Mouse (Mus musculus): Measurements from ENCODE around the gene Prune2.
"Not testable (repeated sequence)": the region's sequence is repeated elsewhere in the genome, so short reads cannot be mapped to it uniquely, and the experiment has no call there.

The Prune2 gene

DNA sequence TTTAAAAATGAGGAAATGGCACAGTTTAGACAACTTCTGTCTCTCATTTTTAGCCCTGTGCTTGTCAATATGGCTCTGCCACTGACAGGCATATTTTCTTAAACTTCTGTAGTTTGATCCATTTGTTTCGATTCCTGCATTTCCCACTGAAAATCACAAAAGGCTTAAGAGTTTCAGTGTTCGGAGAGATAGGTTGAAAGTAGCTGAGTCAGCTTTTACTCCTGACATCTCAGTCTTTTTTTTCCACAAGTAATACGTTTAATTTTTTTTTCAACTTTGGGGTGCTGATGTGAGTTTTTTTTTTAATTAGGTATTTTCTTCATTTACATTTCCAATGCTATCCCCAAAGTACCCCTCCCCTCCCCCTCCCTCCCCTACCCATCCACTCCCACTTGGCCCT, 174.6 kb downstream of the Prune2 start:
- no peak for DNase-seq (ENCODE audit: low spot score in 2 of 2)

DNA sequence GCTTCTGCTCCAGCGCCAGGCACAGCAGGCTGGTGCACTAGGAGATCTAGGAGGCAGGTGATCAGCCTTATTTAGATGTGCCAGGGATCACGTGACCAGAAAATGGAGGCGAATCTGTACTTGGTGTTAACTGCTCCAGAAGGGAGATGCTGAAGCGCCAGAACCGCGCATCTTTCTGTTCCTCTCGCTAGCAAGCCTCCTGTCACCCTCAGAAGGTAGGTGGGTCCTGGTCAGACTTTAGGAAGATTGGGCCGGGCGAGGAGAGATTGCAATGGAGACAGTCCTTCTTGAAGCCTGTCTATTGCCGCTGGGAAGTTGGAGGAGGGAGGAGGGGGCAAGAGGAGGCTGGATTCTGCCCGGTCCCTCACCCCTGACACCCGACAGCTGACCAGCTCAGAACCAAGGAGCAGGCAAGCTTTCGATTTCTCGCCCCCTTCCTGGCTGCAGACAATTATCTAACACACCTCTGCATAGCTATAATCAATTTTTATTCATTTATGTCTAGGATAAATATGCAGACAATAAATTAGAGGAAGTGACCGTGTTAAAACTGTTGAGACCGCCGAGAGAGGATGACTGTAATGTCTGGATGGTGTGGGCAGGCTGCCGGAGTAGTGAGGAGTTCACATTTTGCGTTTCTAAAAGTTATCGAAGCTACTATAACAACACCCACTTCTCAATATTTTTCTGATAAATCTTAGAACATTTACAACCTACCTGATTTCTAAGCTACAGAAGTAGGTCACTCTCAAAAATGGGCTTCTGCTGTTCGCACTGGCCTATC, 181.0 kb downstream of the Prune2 start:
- DNase-seq (ENCODE audit: low spot score in 2 of 2) = no peak

DNA sequence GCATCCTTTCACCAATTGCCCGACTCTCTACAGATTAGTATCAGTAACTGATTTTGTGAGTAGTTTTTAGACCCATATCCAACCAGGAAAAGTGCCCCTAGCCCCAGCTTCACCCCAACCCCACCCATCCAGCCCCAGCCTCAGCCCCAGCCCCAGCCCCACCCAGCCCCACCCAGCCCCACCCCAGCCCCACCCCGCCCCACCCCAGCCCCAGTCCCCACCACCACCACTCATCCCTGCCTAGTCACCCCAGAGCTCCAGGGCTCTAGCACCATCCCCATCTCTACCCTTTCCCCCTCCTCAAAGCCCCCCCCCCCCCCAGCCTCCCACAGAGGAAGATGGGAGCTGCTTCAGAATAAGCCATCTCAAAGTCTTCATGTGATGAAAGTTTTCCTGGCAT, 181.7 kb downstream of the Prune2 start:
- DNase-seq (ENCODE audit: low spot score in 2 of 2) = no peak

DNA sequence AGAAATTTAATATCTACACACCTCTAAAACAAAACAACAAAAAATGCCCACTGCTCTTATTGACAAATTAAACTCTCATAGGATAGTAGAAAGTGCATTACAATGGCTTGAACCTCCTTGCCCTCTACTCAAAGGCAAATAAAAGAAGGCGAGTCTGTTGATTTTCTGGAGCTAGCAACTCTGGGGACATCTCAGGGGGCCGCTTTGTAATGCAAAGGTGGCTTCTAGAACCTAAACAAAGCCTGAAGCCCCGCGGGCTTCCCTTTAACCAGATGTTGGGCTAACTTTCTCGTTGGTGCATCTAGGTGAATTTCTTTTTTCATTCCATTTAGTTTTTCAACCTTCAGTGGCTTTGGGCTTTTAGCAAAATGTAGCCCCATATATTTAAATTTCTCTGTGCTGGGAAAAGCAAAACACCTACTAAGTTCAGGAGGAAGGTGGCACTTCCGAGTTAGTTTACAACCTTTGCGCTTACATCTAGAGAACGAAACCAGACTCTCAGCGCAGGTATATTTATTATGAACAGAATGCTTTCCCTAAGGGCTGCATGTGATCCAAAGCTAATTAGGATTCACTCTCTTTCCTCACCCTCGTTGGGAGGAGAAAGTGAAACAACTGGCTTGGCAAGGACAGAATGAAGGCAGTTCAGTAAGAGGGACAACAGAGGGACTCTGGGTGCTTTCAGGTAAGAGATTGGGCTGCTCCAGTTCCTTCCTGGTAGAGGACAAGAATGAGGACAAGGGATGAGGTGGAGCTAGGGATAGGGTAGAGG, 182.4 kb downstream of the Prune2 start:
- DNase-seq (ENCODE audit: low spot score in 2 of 2) = no peak

DNA sequence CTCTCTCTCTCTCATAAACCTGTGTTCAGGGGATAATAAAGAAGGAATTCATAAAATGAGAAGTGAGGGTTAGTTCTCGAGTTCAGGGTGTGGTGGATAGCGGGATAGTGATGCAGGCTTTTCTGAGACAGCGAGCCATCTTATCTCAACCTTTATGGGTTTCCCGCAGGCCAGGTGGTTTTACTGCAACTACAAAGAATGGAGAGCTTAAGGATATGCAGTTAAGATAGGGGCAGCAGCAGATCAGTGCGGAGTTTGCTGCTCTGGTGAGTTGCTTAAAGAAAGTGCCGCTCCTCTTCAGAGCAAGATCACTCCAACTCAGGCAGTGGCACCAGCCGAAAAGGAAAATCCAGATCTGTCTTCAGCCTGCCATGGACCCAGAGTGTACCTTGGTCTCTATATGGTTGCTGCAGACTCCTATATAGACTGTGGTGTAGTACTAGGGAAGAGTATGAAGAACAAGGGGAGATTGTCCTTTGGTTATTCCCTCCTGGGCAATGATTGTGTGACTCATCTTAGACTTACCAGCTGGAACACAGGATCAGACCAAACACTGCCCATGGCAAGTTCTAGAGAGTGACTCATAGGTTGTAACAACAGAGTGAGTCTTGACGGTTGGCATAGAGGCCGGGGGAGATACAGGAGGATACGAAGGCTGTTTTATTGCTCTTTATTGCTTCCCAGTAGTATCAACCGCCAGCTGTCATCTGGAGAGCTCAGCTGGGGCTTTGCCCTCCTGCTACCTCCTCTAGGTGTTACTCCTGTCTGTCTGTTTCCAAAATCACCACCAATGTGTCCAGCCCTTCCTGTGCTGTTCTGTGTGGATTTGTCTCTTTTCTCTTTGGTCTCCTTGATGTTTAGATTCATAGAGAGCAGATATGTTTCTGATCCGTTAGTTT, 184.3 kb downstream of the Prune2 start:
- DNase-seq (ENCODE audit: low spot score in 2 of 2) = no peak

DNA sequence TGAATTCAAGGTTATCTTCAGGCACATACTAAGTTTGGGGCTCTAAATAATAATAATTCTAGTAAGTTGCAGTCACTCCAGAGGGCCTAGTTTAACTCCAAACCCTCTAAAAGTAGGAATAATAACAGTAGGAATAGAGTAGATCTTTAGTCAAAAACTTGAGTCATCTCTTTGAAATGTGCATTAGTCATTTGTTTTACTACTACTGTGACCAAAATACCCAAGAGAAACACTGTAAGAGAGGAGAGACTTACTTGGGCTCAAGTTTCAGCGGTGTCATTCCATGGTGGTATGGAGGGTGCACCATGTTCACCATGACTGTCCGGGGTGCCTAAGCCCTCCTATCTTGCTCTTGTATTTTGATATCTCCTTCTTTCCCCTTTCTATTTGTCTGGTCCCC, 187.3 kb downstream of the Prune2 start:
- DNase-seq (ENCODE audit: low spot score in 2 of 2) = no peak

DNA sequence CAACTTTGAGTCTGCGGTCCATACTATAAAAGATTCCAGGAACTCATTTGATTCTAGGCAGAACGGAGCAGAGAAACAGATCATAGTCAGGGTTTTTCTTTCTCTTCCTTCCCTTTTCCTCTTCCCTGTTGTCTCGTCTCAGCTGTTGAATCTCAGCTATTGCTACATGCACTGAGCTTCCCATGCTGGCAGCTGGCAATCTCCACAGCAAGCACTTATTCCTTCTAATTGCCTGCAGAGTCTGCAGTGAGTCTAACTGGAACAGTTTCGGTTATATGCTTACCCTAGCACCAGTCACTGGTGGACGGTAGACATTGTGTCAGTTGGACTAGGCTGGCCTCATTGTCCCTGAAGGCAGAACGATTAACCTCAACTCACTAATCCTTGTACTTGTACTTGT, 188.3 kb downstream of the Prune2 start:
- no peak for DNase-seq (ENCODE audit: low spot score in 2 of 2)

DNA sequence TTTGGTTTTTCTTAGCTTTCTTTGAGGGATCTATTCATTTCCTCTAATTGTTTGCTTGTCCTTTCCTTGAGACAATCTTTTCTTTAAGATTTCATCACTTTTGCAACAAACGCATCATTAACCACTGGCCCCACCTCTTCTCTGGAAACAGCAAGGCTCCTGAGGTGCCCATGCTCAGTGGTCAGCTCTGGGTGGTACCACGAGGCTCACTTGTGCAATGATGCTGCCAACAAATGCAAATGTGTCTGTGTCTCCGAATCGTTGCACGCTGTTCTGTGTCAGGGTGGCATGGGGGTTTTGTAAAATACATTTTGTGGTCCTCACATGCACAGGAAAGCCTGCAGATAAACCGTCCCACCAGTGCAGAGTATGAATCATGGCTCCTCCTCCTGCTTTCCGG, 194.1 kb downstream of the Prune2 start:
- no peak for DNase-seq (ENCODE audit: low spot score in 2 of 2)

DNA sequence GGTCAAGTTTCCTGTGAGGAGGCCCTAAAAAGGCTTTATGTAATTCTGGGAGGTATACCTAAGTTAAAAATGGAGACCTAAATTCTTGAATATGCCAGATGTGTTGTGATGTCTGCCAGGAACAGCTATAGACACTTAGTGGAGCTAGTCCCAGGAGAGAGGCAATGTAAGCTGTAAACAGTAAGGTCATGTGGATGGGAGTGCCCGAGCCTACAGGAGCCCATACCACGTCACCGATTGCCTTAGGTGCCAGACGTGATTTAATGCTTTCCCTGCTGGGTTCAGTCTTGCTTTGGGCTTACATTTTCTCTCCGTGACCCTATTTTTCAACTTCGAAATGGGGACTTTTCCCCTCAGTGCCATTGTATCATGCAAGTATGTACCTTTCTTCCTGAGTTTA, 195.9 kb downstream of the Prune2 start:
- no peak for DNase-seq (ENCODE audit: low spot score in 2 of 2)

DNA sequence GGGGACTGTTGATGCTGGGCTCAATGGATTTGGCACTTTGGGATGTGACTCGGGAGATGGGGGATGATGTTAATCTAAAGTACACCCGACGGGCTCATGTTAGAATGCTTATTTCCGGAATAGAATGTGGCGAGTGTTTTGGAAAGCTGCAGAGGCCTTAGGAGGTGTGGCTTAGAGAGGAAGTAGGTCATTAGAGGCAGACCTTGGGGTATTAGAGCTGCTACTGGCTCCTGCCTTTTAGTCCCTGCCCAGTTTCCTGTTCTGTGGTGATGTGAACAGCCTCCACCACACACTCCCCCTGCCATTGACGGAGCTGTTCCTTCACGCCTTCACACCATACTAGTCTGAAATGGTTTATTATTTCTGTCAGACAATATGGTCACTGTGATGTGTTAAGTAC, 196.5 kb downstream of the Prune2 start:
- DNase-seq (ENCODE audit: low spot score in 2 of 2) = no peak

DNA sequence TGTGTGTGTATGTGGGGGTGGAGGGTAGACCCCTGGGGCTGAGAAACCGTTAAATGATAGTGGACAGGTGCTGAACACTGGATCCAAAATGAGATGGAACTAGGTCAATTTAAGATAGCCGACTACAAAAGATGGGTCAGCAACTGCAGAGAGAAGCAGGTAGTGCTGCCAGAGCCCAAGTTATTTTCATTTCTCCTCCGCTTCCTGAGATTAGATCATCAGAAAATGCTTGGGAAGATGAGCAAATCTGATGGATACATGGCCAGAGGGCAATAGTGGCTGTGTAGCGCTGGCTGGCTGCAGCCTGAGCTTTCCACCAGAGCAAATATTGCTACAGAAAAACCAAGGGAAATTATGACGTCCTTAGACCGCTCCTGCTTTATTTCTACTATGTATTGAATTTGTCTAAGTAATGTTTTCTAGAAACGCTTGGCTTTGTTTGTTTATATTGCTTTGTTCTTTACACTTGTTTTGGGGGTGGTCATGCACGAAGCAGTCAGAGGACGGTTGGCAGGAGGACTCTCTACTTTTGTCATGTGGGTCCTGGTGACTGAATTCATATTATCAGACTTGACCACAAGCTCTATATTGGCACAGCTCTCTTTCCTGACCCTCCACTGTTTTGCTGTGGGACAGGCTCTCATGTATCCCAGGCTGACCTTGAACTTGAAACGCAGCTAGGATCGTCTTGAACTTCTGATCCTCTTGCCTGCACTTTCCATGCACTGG, 198.2 kb downstream of the Prune2 start:
- DNase-seq (ENCODE audit: low spot score in 2 of 2) = no peak

DNA sequence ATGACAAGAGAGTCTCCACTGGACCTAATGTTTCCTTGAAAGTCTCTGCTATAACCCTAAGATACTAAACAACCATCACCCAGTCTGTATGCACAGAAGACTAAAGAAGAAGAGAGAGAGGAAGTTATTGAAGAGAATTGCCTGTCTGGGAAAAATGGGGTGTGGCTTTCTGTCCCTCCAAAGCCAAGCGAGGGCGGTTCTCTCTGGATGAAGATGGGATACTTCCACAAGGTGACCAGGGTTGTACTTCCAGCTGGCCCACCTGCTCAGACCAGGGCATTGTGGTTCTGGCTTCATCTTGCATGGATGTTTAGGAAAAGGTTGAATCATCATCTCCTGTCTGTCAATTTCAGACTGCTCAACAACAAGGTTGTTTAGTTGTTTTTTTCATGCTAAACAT, 199.3 kb downstream of the Prune2 start:
- no peak for DNase-seq (ENCODE audit: low spot score in 2 of 2)

DNA sequence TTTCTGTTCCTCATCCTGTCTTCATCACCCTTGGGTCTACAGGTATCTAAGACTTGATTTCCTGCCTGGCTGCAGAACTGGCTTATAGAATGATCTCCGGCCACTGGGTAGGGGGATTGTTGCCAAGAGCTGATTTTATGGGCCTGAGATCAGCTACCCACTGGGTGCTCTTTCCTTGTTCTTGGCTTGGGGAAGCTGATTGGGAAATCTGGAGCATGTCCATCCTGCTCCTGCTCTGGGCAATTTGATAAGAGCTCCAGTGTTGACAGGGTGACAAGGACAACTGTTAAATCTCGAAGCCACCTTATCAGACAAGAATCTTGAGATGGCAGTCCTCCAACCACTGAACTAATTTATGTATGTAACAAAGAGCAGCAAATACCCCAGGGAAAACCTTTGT, 203.8 kb downstream of the Prune2 start:
- no peak for DNase-seq (ENCODE audit: low spot score in 2 of 2)

DNA sequence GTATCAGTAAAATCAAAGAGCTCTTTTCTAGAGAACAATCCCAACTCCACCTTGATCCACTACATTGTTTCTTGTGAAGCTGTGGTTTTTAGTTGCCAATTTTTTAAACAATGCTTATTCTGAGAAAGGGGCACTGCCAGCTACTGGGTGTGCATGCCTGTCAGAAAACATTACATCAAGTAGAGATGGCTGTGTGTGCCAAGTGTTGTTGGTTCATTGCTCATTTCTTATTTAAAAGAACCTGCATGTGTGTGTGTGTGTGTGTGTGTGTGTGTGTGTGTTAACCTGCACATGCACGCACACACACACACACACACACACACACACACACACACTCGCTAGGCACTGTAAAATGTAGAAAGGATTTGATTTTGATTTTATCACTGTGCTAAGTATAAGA, 204.3 kb downstream of the Prune2 start:
- no peak for DNase-seq (ENCODE audit: low spot score in 2 of 2)

DNA sequence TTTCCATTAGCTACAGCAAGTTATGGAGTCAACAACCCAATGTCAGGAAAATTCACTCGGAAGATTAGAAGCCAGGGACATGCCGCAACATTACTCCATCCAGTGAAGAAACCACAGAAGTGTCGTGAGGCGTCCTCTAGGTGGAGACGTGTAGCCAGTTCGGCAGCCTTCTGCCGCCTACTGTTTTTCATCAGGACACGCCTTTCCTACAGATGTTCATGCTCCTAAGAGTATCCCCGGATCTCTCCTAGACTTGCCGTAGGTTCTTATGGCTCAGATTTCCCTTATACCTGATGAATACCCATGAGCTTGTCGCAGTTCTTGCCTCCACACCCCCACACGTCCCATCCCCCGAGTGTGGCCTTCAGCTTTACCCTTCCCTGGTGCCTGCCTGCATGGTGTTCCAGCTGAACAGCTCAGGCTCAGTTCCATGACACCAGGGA, 207.6 kb downstream of the Prune2 start:
- DNase-seq (ENCODE audit: low spot score in 2 of 2) = peak in 1 of 2 experiments; percentile 14

DNA sequence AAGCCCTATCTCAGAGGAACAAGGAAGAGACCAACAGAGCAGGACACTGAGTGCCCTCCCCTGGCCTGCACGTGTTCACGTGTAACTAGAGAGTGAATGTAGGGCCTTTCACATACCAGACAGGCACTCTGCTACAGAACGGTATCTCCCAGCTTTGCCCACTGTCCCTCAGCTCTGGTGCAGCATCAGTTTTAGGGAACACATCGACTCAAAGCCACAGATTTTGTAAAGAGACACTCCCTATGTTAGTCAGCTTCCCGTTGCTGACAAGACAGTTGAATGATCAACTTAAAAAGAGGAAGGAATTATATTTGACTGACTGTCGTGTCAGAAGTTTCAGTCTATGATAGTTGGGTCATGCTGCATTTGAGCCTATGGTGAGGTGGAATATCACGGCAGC, 210.4 kb downstream of the Prune2 start:
- DNase-seq (ENCODE audit: low spot score in 2 of 2) = no peak

DNA sequence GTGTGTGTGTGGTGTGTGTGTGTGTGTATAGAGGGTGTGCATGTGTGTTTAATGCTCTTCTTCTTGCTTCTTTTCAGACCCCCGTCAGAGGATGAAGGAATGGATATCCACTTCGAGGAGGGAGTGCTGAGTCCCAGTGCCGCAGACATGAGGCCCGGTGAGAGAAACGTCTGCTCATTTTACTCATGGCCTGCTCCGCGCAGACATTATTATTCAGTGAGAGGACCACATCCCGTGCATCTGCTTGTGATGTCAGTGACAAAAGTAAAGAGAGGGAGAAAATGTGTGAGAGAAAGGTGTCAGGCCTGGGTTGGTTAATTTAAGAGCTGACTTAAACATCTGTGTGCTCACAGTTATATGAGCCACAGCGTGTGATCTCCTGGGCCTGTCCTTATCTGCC, 212.3 kb downstream of the Prune2 start:
- no peak for DNase-seq (ENCODE audit: low spot score in 2 of 2)

DNA sequence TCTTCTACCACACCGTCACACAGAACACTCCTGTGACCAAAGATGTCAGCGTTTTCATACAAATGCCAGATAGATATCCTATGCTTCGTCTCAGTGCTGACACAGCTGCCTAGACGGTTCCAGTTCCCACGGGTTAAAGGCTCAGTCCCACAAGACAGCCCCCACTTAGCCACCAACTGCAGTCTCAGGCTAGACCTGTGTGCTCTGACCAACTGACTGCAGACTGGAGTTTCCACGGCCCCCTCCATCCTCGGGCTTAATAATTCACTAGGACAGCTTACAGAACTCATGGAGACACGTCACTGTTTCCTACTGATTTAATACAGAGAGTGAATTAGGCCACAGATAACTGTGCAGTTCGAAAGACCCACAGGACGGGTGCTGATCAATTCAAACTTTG, 213.8 kb downstream of the Prune2 start:
- no peak for DNase-seq (ENCODE audit: low spot score in 2 of 2)

DNA sequence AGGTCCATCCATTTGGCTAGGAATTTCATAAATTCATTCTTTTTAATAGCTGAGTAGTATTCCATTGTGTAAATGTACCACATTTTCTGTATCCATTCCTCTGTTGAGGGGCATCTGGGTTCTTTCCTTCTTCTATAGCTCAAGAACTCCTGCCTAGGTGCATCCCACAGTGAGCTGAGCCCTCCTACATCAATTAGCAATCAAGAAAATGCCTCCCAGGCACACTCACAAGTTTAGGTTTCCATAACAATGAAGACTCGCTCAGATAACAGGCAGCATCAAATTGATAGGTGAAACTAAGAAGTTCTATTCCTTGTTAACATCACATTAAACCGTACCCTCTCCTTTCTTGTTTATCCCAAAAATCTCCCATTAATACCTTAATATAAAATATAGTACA, 218.6 kb downstream of the Prune2 start:
- DNase-seq (ENCODE audit: low spot score in 2 of 2) = not testable (repeated sequence)

DNA sequence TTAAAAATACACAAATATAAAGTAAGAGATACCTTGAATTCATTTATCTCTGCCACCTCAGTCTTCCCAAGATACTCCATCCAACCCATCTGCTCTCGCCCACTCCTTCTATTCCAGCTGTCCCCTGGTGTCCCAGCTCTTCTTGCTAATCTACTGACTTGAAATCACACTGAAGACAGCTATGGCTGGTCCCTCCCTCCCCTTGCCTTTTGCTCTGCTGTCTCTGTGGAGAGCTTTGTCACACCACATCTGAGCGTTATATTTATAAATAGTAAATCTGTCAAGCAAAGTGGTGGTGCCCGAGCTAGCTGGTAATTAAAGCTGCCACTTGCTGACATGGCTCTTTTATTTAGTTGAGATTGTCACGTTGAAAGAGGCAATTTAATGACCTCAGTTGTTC, 224.6 kb downstream of the Prune2 start:
- DNase-seq (ENCODE audit: low spot score in 2 of 2) = no peak

DNA sequence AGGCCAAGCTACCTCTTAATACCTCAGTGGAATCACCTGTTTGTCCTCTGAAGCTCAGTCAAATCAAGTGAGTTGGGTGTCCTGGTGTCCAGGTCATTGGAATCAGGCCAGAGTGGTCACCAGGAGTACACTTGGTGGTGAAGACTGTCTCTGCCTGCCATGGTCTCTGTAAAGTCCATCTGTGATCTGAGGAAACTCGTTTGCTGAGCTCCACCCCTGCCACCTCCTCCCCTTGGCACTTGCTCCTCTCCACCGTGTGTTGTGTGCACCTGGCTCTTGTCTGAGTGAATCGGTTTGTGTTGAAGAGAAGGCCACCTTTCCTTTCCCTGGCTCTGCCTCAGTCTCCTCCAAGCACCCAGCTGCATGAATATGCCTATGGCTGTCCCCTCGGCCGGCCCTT, 238.8 kb downstream of the Prune2 start:
- no peak for DNase-seq (ENCODE audit: low spot score in 2 of 2)

DNA sequence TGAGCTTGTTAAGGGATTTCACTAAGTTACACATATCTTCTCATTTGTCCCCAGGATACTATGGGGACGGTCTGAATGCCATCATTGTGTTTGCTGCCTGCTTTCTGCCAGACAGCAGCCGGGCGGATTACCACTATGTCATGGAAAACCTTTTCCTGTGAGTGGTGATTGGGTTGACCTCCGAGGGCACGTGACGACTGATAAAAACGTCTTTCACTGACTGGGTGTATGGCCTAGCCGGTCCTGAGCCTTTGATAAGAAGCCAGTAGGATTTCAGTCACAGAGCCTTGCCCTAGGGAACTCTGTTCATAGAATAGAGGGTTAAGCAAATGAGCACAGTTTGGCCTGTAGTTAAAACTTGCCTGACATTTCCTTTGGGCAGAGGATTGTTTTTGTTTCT, 243.1 kb downstream of the Prune2 start:
- no peak for DNase-seq (ENCODE audit: low spot score in 2 of 2)
